Mouse (Mus musculus): ENCODE results near the gene 9430015G10Rik.
"Not testable (repeated sequence)": the region's sequence is repeated elsewhere in the genome, so short reads cannot be mapped to it uniquely, and the experiment has no call there.

Gene 9430015G10Rik

GRCm38 (mm10) chr4:156097770-156098366 is 11.9 kb upstream of the 9430015G10Rik start:
- no peak for DNase-seq (ENCODE audit: low spot score)

DNA sequence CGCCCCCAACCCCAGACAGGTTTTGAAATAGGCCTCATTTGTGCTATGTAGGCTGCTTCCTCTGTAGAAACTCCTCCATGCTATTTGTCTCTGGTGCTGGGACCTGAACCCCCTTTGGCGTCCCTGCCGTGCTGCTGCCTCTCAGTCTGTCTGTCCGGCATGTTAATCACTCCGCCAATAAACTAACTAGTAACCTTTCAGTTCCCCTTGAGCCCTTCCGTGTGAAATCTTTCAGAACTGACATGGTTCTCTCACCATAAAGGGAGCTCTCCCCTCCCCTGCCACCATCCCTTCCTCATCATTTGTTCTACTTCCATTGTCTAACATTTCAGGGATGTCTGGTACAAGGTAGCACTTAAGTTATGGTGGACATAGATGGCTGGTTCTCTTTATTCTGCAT is 10.4 kb upstream of the 9430015G10Rik start:
- no peak for DNase-seq (ENCODE audit: low spot score)

- no peak for DNase-seq (ENCODE audit: low spot score)
Observed at GRCm38 (mm10) chr4:156100501-156100900, 9.3 kb upstream of the 9430015G10Rik start.

DNA sequence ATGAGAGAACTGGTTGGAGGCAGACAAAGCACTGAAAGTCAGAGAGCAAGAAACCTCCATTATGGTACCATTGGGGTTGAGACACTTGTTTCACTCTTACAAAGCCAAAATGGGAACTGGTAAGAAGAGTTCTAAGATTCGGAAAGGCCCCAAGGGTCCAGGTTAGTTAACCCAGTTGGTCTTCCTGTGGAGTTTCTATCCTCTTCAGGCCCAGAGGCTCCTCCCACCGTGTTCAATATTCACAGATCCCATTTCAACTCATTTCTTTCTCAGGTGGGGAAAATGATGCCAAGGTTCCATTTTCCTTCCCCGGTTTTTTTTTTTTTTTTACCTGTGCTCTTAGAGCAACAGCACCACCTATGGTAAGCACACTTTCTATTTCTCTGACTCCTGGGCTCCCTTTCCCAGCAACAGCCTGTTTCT is 8.3 kb upstream of the 9430015G10Rik start:
- DNase-seq (ENCODE audit: low spot score): no peak

DNA sequence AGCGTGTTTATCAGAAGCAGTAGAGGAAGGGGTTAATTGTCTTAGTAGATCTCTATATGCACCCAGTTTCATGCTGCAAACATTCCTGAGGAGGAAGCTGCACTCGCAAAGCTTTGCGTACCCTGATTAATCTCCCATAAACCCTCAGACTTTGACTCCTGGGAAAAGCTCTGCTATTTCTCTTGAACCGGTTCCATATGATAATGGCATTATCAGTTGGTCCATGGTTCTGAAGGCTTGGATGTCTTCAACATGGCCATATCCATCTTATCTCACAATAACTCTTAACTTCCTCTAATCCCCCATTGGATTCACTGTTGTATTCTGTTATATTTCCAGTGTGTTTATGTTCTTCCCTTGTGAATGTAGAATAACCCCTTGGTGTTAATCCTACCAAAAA is 6.4 kb upstream of the 9430015G10Rik start:
- no peak for DNase-seq (ENCODE audit: low spot score)

- DNase-seq (ENCODE audit: low spot score): peak; percentile 34
Observed at GRCm38 (mm10) chr4:156108606-156109546, 906 bp upstream of the 9430015G10Rik start.

GRCm38 (mm10) chr4:156124077-156124476 is 14.3 kb downstream of the 9430015G10Rik start:
- DNase-seq (ENCODE audit: low spot score): no peak

DNA sequence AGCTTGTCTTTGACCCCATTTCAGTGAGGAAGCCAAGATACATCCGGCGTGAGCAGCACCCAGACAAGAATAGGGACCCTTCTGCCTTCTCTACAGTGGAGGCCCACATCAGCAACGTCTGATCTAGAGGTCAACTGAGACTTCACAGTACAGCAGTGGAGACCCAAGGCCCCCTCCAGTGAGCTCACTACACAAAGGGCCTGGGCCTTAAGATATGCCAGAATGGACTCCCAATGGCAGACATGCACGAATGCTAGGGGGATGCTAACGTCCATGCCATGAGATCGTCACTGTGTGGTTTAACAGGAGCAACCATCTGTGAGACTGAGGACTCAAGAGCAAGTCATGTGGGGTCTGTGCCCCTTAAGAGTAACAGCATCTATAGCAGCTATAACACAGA is 15.6 kb downstream of the 9430015G10Rik start:
- no peak for DNase-seq (ENCODE audit: low spot score)

GRCm38 (mm10) chr4:156126841-156127240 is 17.1 kb downstream of the 9430015G10Rik start:
- no peak for DNase-seq (ENCODE audit: low spot score)

DNA sequence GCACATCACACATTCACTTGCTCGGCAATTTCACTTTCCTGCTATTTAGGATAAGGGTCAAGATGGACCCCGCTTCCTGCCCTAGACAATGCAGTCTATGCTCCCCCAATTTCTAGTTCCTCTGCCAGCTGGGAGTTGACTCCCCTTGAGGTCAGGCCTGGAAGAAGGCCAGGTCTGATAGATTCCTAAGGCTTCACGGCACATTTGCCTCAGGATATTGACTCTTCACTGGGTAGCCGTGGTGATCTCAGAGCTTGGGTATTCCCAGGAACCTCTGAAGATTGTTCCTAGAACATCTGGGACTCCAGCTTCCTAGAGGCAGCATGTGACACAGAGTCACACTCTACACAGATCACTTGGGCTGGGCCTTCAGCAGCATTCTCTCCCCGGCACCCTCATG is 19.0 kb downstream of the 9430015G10Rik start:
- no peak for DNase-seq (ENCODE audit: low spot score)

DNA sequence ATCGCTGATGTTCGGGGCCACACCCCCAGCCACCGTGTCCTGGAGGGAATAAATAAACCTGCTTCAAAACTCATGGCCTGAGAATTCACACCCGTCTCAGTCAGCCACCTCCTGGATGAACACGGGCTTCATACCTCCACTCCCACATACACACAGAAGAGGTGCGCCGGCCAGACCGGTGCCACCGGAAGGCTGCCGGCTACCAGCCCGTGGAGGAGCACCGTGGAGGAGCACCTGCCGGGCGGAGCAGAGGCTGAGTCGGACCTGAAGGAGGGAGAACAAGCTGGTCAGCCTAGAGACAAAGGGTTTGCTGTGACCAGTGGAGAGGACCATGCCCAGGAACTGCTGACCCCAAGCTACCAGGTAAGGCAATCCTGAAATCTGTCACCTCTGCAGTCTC is 20.7 kb downstream of the 9430015G10Rik start, which contains the start of gene Rnf223:
TSS of gene Rnf223 (plus strand) at position 78 of the 400 bp plus-strand sequence.
- DNase-seq (ENCODE audit: low spot score): no peak

DNA sequence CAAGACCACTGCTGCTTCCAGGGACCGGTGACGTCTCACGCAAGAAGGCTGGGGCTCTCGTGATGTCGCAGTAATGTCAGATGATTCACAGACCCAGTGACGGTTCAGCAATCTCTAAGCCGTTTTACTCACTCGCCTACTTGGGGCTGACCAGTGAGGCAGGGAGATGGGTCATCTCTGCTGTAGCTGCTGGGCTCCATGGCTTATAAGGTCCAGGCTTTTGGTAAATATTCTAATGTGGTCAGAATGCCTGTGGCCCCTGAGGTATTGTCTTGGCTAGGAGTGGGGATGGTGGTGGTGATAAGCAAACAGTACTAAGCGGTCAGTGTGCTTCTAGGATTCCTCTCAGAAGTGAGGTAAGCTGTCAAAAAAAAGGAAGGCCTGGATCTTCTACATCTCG is 21.2 kb downstream of the 9430015G10Rik start:
- DNase-seq (ENCODE audit: low spot score): no peak

- DNase-seq (ENCODE audit: low spot score): no peak
Observed at GRCm38 (mm10) chr4:156133334-156133733, 23.6 kb downstream of the 9430015G10Rik start.

DNA sequence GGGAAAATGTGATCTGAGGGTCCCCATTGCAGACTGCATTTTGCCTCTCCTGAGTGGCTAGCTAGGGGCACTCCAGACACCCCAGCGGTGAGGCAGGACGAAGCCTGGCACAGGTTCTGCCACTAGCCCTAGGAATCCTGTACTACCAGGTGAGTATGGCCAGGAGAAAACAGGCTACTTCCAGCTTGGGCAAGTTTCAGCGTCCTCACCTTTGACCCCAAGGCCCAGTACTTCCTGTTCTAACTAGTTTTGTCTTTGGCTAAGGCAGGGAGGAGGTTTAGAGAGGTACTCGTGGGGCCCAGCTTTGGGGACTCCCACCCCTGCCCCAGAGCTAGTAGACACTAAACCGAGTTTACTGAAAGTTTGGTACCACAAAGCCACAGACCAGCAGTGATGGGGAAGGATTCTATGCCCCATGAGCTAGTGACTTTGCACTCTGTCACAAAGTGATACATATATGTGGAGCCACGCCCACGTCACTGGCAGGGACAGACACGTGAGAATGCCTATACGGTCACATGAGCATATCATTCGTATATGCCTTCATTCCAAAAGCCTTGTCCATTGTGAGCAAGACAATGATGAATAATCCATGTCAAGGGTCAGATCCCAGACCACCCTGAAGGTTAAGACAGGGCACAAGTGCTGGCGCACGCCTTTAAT is 24.3 kb downstream of the 9430015G10Rik start:
- DNase-seq (ENCODE audit: low spot score): no peak

DNA sequence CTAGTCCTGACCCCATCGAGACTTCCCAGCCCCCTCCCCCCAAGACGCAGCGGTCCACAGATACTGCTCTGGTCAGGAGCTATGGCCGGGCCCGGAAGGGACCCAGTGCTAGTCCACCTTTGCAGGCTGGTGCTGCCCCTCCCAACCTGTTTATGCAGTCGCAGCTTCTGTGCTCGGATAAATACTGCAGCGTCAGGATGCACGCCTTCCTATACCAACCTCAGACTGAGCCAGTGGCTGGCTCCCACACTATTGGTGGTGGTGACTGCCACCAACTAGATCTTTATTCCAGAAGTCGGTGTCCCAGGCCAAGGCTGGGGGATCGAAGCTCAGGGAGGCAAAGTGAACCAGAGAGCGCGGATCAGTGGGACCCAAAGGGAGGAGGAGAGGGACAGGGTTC is 25.3 kb downstream of the 9430015G10Rik start:
- DNase-seq (ENCODE audit: low spot score): no peak

DNA sequence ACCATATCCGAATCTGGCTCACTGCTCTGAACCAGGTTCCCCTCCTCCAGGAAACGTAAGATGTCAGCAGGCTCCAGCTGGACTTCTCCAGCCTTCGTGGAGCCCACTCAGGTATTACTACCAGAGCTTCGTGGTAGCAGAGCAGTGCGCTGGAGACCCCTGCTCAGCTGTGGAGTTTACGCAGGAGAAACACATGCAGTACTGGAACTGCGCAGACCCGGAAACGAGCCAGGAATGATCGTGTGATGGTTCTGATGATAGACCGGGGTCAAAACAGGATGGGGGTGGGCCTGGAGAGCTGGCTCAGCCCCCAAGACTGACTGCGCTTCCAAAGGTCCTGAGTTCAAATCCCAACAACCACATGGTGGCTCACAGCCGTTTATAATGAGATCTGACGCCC is 26.0 kb downstream of the 9430015G10Rik start:
- DNase-seq (ENCODE audit: low spot score): no peak

- DNase-seq (ENCODE audit: low spot score): no peak
Observed at GRCm38 (mm10) chr4:156136285-156137100, 26.7 kb downstream of the 9430015G10Rik start.

DNA sequence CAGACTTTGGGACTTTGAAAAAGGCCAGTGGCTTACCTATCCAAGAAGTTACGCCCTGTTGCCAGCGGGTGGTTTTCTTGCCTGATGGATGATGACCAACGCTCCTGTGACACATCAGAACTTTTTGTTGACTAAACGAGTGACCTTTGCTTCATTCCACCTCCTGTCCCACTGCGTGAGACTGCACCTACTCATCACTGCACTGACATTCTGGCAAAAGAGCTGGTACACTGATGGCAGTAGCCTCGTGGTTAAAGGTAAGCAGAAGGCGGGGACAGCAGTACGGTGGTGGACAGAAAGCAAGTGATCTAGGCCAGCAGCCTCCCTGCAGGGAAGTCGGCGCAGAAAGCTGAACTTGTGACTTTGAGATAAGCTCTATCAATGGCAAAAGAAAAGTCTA is 41.1 kb downstream of the 9430015G10Rik start:
- DNase-seq (ENCODE audit: low spot score): not testable (repeated sequence)

GRCm38 (mm10) chr4:156154771-156155170 is 45.0 kb downstream of the 9430015G10Rik start:
- no peak for DNase-seq (ENCODE audit: low spot score)

DNA sequence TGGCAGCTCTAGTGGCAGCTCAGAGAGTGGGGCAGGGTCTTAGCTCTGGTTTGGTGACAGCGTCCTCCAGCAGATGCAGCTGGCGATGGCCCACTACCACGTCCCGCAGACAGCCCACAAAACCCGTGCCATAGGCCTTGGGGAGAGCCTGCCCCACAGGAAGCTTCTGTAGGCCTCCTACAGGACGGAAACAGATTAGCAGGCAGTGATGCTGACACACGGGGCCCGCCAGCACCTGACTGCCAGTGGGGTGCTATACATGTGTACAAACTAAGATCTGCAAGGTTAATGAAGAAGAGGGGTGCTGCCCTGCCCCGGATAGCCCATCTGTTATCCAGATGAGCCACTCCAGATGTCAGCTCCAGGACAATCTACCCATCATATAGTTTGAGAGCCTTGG is 56.7 kb downstream of the 9430015G10Rik start:
- DNase-seq (ENCODE audit: low spot score): no peak

DNA sequence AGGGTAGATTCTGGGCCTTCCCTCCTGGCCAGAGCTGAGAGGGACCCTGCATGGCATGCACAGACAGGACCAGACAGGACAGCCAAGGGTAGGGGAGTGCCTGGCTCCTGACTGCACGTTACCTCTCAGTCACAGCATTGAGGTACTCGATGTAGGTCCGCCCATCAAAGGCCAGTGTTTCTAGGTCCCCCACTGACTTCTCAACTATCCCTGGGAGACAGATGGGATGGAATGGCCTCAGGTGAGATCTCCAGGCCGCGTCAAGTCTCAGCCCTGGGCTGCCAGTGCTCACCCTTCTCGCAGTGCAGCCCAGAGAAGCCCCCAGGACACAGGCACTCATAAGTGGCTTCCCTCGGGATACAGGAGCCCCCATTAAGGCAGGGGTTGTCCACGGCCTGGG is 58.8 kb downstream of the 9430015G10Rik start:
- no peak for DNase-seq (ENCODE audit: low spot score)

DNA sequence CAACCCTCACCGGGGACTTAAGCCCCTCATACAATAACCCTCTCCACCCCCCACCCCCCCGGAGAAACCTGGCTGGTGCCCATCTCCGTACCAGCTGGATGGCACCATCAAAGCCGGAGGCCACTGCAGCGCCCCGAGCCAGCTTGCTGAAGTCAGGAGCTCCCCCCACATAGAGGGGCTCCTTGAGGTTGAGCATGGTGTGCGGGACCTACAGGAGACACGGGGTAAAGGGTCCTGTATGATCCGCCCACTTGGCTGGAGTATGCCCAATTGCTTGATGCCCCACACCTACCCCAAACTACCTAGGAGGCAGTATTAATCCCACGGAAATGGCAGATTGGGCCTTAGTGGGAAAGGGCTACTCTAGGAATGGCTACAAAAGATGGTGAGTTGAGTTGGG is 59.3 kb downstream of the 9430015G10Rik start:
- DNase-seq (ENCODE audit: low spot score): no peak

Data from ovary, postnatal 14 days (tissue).